Mouse (Mus musculus): ENCODE measurements around the gene Mup9. TPM values are rescaled to one million over a fixed set of nuclear protein-coding genes. Genes with fewer than 3 reads are reported as not detected.
"Not testable (repeated sequence)": the region's sequence is repeated elsewhere in the genome, so short reads cannot be mapped to it uniquely, and the experiment has no call there.

The Mup9 gene
- polyA plus RNA-seq (2016; fragmentation: Nextera tagmentation; extraction: Ambion mirVana) = not detected in 2 replicates

- not testable (repeated sequence) for DNase-seq (ENCODE audit: low spot score); H3K4me3 ChIP-seq; H3K36me3 ChIP-seq (replicated peaks); H3K27me3 ChIP-seq (replicated peaks; ENCODE audit: low read depth, poor library complexity, severe bottlenecking); H3K27ac ChIP-seq (replicated peaks); H3K4me1 ChIP-seq; H3K9me3 ChIP-seq
- WGBS = 84% methylated on average over 3 of the region's 3 CpGs
These were observed at the start of gene Mup9 for GRCm38 (mm10) chr4:60421852-60422251. Mup9 (minus strand) TSS chr4:60421952.

Other genes with a start within 250 kb of the Mup9 start
- gene Mup8, start 199.4 kb downstream of the Mup9 start, polyA plus RNA-seq (2016; fragmentation: Nextera tagmentation; extraction: Ambion mirVana) = not detected in 2 replicates
- gene Mup1, start 80.0 kb upstream of the Mup9 start, polyA plus RNA-seq (2016; fragmentation: Nextera tagmentation; extraction: Ambion mirVana) = not detected in 2 replicates
- not detected in 2 replicates for gene Mup10, start 160.2 kb upstream of the Mup9 start, polyA plus RNA-seq (2016; fragmentation: Nextera tagmentation; extraction: Ambion mirVana)
- gene Mup11, start 240.5 kb upstream of the Mup9 start, polyA plus RNA-seq (2016; fragmentation: Nextera tagmentation; extraction: Ambion mirVana) = not detected in 2 replicates